Mouse (Mus musculus) 416B (cell line): ENCODE measurements around the gene AI597479.

Experiments
- DNase-seq: peaks from one replicate; pipeline ENCODE4 v3.0.0; 2011; ENCODE audit warnings: low read depth

AI597479 gene

GRCm38 (mm10) chr1:43098031-43098984 lies at the start of gene AI597479, which contains the start of gene Tgfbrap1:
Gene AI597479, plus strand, starts transcription at chr1:43098710.
Gene Tgfbrap1, minus strand, starts transcription at chr1:43098637.
- DNase-seq: peak; percentile 90

DNA sequence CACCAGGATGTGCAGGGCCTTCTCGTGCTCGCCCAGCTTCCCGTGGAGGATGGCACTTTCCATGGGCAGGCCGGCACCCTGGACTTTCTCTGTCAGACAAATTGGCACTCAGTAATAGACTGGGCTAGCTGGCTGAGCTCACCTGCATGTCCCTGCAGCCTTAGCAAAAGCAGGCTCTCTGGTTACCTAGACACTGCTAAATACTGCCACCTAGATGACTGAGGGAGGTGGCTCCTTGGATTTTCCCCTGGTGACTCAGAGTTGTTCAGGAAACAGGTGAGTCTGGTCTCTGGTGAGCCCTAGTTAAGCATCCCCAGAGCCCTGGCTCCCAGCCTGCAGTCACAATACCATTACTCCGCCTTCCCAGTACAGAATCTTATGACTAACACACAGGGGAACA lies 46.6 kb upstream of the AI597479 start:
- peak; percentile 18 for DNase-seq

DNA sequence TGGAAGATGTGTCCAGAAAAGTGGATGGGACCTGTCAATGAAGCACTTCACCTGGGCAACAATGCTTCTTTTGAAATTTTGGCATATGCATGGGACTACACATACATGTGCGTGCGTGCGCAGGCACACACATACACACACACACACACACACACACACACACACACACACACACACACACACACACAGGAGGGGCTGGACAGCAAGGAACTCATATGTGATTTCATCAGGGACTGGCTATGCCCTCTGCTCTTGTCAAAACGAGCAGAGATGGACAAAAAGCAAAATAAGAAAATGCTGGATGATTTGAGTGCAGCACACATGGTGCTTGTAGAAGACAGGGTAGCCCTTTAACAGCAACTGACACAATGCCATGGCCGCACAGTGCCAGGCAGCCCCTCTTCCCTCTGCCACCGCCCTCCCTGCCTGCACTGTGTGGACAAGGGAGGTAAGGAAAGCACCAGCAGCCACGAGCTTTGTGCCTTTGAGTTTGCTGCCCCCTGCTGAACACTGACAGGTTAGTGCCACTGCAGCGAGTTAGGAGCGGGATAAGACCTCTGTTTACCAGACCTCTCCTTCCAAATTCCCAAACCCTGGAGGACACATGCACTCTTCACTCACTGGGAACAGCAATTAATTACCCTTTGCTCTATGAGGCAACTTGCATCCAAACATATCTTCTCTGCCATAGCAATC lies 32.7 kb upstream of the AI597479 start:
- DNase-seq: peak; percentile 61

- no peak for DNase-seq
Observed at GRCm38 (mm10) chr1:43066573-43066972, 31.9 kb upstream of the AI597479 start.

GRCm38 (mm10) chr1:43067551-43067950 lies 31.0 kb upstream of the AI597479 start:
- DNase-seq: no peak

DNA sequence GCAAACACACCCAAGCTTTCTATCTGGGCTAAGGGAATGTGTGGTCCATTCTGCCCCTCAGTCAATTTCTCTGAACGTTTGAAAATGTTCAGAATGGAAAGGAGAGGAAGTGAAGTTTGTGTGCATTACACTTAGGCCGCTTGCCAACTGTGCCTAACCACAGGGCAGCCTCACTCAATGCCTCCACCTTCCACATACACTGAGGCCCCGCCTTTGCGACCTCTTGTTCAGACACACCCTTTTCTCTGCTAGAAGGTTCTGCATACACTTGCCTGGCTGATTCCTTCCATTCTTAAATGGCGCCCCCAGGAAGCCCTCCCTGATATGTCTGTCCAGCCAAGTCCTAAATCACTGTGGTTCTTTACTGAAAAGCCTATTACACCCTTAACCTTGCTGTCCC lies 27.8 kb upstream of the AI597479 start:
- DNase-seq: peak; percentile 77

DNA sequence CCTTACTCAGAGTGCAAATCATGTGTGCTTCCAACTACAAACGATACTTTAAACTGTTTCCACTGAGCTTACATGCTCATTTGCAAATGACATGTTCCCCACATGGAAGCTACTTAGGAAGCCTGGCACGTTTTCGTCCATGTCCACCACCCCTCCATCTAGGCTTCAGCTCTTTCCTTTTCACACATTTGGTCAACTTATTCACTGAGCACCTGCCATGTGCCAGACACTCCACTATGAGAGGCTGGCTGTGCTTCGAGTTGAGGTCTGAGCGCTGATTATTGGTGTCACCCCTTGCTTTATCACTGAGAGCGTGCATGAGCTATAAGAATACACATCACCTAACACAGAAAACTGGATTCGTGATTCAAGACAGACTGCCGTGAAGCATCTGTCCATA lies 26.5 kb upstream of the AI597479 start:
- DNase-seq: no peak

GRCm38 (mm10) chr1:43072561-43072960 lies 25.9 kb upstream of the AI597479 start:
- no peak for DNase-seq

- DNase-seq: no peak
Observed at GRCm38 (mm10) chr1:43074791-43075190, 23.7 kb upstream of the AI597479 start.

DNA sequence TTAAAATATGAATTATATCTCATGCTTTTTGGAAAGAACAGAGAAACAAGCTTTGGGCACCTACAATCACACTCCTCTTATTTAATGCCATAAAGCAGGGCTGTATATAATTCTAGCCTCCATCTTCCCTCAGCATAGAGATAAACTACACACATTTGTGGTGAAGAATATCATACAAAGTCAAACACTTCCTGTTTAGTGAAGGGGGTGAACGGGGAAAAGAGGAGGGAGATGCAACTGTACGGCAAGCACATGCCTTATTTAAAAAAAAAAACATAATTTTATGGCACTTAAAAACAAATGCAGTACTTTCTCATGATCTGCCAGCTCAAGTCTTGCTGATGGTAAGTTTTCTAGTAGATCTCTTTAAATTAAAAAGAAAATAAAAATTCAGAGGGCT lies 20.4 kb upstream of the AI597479 start:
- no peak for DNase-seq

GRCm38 (mm10) chr1:43082946-43083345 lies 15.6 kb upstream of the AI597479 start:
- no peak for DNase-seq

DNA sequence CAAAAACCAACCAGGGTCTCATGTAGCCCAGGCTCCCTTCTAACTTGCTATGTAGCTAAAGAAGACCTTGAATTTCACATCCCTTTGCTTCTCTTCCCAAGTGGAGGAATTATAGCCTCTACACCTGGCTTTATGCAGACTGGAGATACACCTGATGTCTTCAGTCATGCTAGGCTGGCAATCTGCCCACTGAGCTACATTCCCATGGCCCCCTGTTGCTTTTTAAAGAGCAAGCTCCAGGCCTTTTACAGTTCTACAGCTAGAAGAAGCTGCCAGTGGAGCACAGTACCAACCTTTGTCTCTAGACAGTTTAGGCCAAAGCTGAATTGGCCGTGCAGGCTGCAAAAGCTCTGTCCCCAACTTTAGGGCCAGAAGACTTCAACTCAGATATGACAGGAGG lies 8.1 kb upstream of the AI597479 start:
- no peak for DNase-seq

GRCm38 (mm10) chr1:43091306-43092055 lies 7.0 kb upstream of the AI597479 start:
- DNase-seq: peak; percentile 64

- peak; percentile 56 for DNase-seq
Observed at GRCm38 (mm10) chr1:43092056-43093015, 6.2 kb upstream of the AI597479 start.

DNA sequence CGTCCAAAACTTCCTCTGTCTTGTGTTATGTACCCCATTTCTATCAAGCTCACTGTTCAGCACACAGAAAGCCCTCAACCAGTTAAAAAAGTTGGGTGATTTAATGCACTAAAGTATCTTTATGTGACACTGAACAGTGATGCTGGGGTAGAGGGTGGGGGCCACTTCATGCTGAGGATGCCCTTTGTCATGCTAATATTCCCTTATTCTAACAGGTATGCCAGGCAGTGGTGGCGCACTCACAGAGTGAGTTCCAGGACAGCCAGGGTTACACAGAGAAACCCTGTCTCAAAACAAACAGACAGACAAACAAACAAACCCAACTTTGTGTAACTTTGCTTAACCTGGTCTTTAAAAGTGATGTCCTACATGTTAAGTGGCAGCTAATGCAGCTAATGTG lies 4.3 kb upstream of the AI597479 start:
- no peak for DNase-seq

DNA sequence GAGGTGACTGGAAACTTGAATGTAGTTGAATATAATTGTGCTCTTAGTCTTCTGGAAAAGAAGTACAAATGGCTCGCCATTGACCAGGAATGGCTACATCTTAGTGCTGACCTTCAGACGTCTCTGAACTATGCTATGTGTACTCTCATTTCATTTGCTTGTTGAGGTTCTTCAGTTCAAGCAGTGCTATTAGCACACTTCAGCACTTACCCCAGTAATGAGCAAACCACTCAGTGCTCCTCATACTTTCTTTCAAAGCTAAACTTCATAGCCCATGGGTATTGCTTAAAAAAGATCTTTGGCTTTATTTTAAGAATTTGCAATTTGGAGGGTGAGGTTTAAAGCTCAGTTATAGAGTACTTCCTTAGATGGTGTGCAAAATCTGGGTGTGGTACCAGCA lies 10.2 kb downstream of the AI597479 start:
- DNase-seq: no peak

GRCm38 (mm10) chr1:43110556-43110955 lies 12.0 kb downstream of the AI597479 start:
- peak; percentile 83 for DNase-seq

GRCm38 (mm10) chr1:43112882-43113281 lies 14.4 kb downstream of the AI597479 start:
- DNase-seq: peak; percentile 75

- DNase-seq: no peak
Observed at GRCm38 (mm10) chr1:43117435-43117834, 18.9 kb downstream of the AI597479 start.

GRCm38 (mm10) chr1:43120950-43121349 lies 22.4 kb downstream of the AI597479 start:
- no peak for DNase-seq

- DNase-seq: no peak
Observed at GRCm38 (mm10) chr1:43122616-43123015, 24.1 kb downstream of the AI597479 start.
